10 mouse cellular contexts compared by ENCODE assay signal in genomic region chr2:30918780-30919329, GRCm38 (mm10). TPM values are rescaled to one million over a fixed set of nuclear protein-coding genes. Genes with fewer than 3 reads are reported as not detected.
DNase-seq lines count a peak whose midpoint lies in the region; ATAC-seq lines count a peak whose summit lies in the region.
"Had no signal": no experiment of that assay in that cellular context is flagged by ENCODE, and none has a peak within 500 bp of the region (broad histone marks: within the 10 kb centered on the region; RNA-seq: fewer than 3 reads in every experiment).

No protein-coding gene starts in this region.

- H3K4me1 ChIP-seq in heart, embryonic 13.5 days = peaks cover 33% of the 10 kb centered on the region
- no peaks in the 10 kb centered on the region for H3K4me1 ChIP-seq in neural tube, embryonic 15.5 days
- peaks cover 9% of the 10 kb centered on the region for H3K4me1 ChIP-seq in intestine, embryonic 14.5 days (replicated peaks; ENCODE audit: control insufficient read depth, insufficient read depth, low read length)
- H3K4me1 ChIP-seq in stomach, embryonic 16.5 days (ENCODE audit: control insufficient read depth, insufficient read depth, low read length) = peaks cover 21% of the 10 kb centered on the region

- intact Hi-C loops in heart, postnatal 25 days (cut with DNase I) = no loop called here

- peak overlapping the region; percentile 29; the same call in 1 of the 2 replicates for H3K9ac ChIP-seq in heart, embryonic 13.5 days
- H3K9ac ChIP-seq in neural tube, embryonic 15.5 days (replicated peaks) = no peak overlapping the region
- no peak overlapping the region for H3K9ac ChIP-seq in intestine, embryonic 14.5 days (ENCODE audit: low read length)
- 0 out of 2 replicates have a peak overlapping the region, but pooled peaks have one; percentile 16 for H3K9ac ChIP-seq in stomach, embryonic 16.5 days (ENCODE audit: low read length)

- H3K27ac ChIP-seq in heart, embryonic 13.5 days (replicated peaks) = peak overlapping the region; percentile 65
- no peak overlapping the region for H3K27ac ChIP-seq in neural tube, embryonic 15.5 days (replicated peaks)
- H3K27ac ChIP-seq in intestine, embryonic 14.5 days (ENCODE audit: low read depth) = no peak overlapping the region
- H3K27ac ChIP-seq in stomach, embryonic 16.5 days (ENCODE audit: low read length) = peak overlapping the region; percentile 81

- no peak overlapping the region for H3K4me3 ChIP-seq in heart, embryonic 13.5 days
- H3K4me3 ChIP-seq in neural tube, embryonic 15.5 days (replicated peaks) = no peak overlapping the region
- H3K4me3 ChIP-seq in intestine, embryonic 14.5 days (ENCODE audit: low read depth, low read length) = no peak overlapping the region
- H3K4me3 ChIP-seq in stomach, embryonic 16.5 days (replicated peaks; ENCODE audit: low read length) = no peak overlapping the region

- no peak; the same call in 1 of the 2 replicates for ATAC-seq in heart, embryonic 13.5 days (ENCODE audit: extremely low read depth, insufficient number of reproducible peaks, low FRiP score, low TSS enrichment)
- no peak for ATAC-seq in neural tube, embryonic 15.5 days (ENCODE audit: low FRiP score)
- ATAC-seq in intestine, embryonic 14.5 days (replicated peaks; ENCODE audit: low FRiP score, low TSS enrichment, low read depth) = peak; percentile 44; the same call in 1 of the 2 replicates
- ATAC-seq in stomach, embryonic 16.5 days (ENCODE audit: insufficient read depth, low FRiP score) = peak; percentile 82; the same call in 1 of the 2 replicates
- ATAC-seq in CD4-positive, CD25-positive, alpha-beta regulatory T cell, adult 4 months = no peak
- ATAC-seq in erythroid progenitor cell, adult 5-6 weeks (replicated peaks; ENCODE audit: low FRiP score, poor library complexity, severe bottlenecking) = no peak

- H3K4me2 ChIP-seq in heart, embryonic 13.5 days = no peak overlapping the region
- no peak overlapping the region for H3K4me2 ChIP-seq in neural tube, embryonic 15.5 days
- H3K4me2 ChIP-seq in intestine, embryonic 14.5 days (ENCODE audit: low read length) = no peak overlapping the region
- H3K4me2 ChIP-seq in stomach, embryonic 16.5 days (ENCODE audit: low read depth, low read length) = no peak overlapping the region

- 22% methylated on average over 8 of the region's 8 CpGs for WGBS in heart, embryonic 13.5 days
- 70% methylated on average over 8 of the region's 8 CpGs for WGBS in neural tube, embryonic 15.5 days
- 32% methylated on average over 8 of the region's 8 CpGs for WGBS in intestine, embryonic 14.5 days
- 32% methylated on average over 8 of the region's 8 CpGs for WGBS in stomach, embryonic 16.5 days

- DNase-seq in heart, postnatal 25 days (ENCODE audit: low spot score) = no peak
- peak; percentile 31 for DNase-seq in neural tube, embryonic 10.5 days (ENCODE audit: extremely low spot score, low spot score)
- DNase-seq in intestine, embryonic 14.5 days (ENCODE audit: low spot score) = no peak
- DNase-seq: cerebellum, postnatal 25 days; gastrocnemius, postnatal 14 days had no signal

- H3K36me3 ChIP-seq in heart, embryonic 13.5 days = no peaks in the 10 kb centered on the region
- no peaks in the 10 kb centered on the region for H3K36me3 ChIP-seq in neural tube, embryonic 15.5 days
- H3K36me3 ChIP-seq in intestine, embryonic 14.5 days (ENCODE audit: control insufficient read depth, insufficient read depth, low read length) = no peaks in the 10 kb centered on the region
- H3K36me3 ChIP-seq in stomach, embryonic 16.5 days (ENCODE audit: control insufficient read depth, insufficient read depth, low read length) = no peaks in the 10 kb centered on the region

- H3K27me3 ChIP-seq in heart, embryonic 13.5 days (replicated peaks) = no peaks in the 10 kb centered on the region; the same call in 1 of the 2 replicates
- H3K27me3 ChIP-seq in neural tube, embryonic 15.5 days (replicated peaks) = no peaks in the 10 kb centered on the region
- H3K27me3 ChIP-seq in intestine, embryonic 14.5 days (replicated peaks; ENCODE audit: control insufficient read depth, insufficient read depth, low read length) = no peaks in the 10 kb centered on the region
- H3K27me3 ChIP-seq in stomach, embryonic 16.5 days (ENCODE audit: control insufficient read depth, insufficient read depth, low read length) = no peaks in the 10 kb centered on the region

- no peaks in the 10 kb centered on the region for H3K9me3 ChIP-seq in heart, embryonic 13.5 days
- H3K9me3 ChIP-seq in neural tube, embryonic 15.5 days (replicated peaks) = no peaks in the 10 kb centered on the region
- H3K9me3 ChIP-seq in intestine, embryonic 14.5 days (ENCODE audit: control insufficient read depth, low read length) = no peaks in the 10 kb centered on the region
- no peaks in the 10 kb centered on the region for H3K9me3 ChIP-seq in stomach, embryonic 16.5 days (replicated peaks; ENCODE audit: control insufficient read depth, low read length)

RNA-seq across cellular contexts. Expression of gene Ptges, which starts 10.8 kb away (rescaled TPM):
- 2.3 and 5.0 TPM in 2 replicates for polyA plus RNA-seq in heart, embryonic 13.5 days (2015; fragmentation: Nextera tagmentation; extraction: Ambion mirVana)
- total RNA-seq in heart, postnatal 25 days (2021) = 1 to 10 TPM; 2.3 to 2.7 TPM
- 3.6 and 4.0 TPM in 2 replicates for polyA plus RNA-seq in neural tube, embryonic 15.5 days (2015; fragmentation: Nextera tagmentation; extraction: Ambion mirVana)
- polyA plus RNA-seq in intestine, embryonic 14.5 days (2014; fragmentation: Nextera tagmentation; extraction: Ambion mirVana) = 3.7 and 4.5 TPM in 2 replicates
- polyA plus RNA-seq in stomach, embryonic 16.5 days (2015; fragmentation: Nextera tagmentation; extraction: Ambion mirVana) = 10.3 and 13.0 TPM in 2 replicates
- polyA plus RNA-seq in CD4-positive, CD25-positive, alpha-beta regulatory T cell, adult 4 months (2017; shearing (Covaris generic)) = not detected
- not detected in 2 replicates for total RNA-seq in erythroid progenitor cell, adult 5-6 weeks (2015; ENCODE audit: low replicate concordance)
- 0.77 and 12.5 TPM in 2 replicates for total RNA-seq in erythroid progenitor cell, adult 5-6 weeks (2017; ENCODE audit: low replicate concordance)

RNA-seq across cellular contexts. Expression of gene Tor1b, which starts 33.9 kb away (rescaled TPM):
- 23.3 and 24.3 TPM in 2 replicates for polyA plus RNA-seq in heart, embryonic 13.5 days (2015; fragmentation: Nextera tagmentation; extraction: Ambion mirVana)
- total RNA-seq in heart, postnatal 25 days (2021) = 10 to 100 TPM; 22.8 to 25.6 TPM
- 17.3 and 20.2 TPM in 2 replicates for polyA plus RNA-seq in neural tube, embryonic 15.5 days (2015; fragmentation: Nextera tagmentation; extraction: Ambion mirVana)
- 29.1 and 32.0 TPM in 2 replicates for polyA plus RNA-seq in intestine, embryonic 14.5 days (2014; fragmentation: Nextera tagmentation; extraction: Ambion mirVana)
- polyA plus RNA-seq in stomach, embryonic 16.5 days (2015; fragmentation: Nextera tagmentation; extraction: Ambion mirVana) = 33.6 and 34.8 TPM in 2 replicates
- polyA plus RNA-seq in CD4-positive, CD25-positive, alpha-beta regulatory T cell, adult 4 months (2017; shearing (Covaris generic)) = 10 to 100 TPM; 24.5 to 25.6 TPM
- total RNA-seq in erythroid progenitor cell, adult 5-6 weeks (2015; ENCODE audit: low replicate concordance) = 18.0 TPM in 2 replicates
- 17.2 and 25.7 TPM in 2 replicates for total RNA-seq in erythroid progenitor cell, adult 5-6 weeks (2017; ENCODE audit: low replicate concordance)

RNA-seq across cellular contexts. Expression of gene Tor1a, which starts 48.9 kb away (rescaled TPM):
- polyA plus RNA-seq in heart, embryonic 13.5 days (2015; fragmentation: Nextera tagmentation; extraction: Ambion mirVana) = 54.9 and 55.1 TPM in 2 replicates
- 10 to 100 TPM; 11.2 to 12.2 TPM for total RNA-seq in heart, postnatal 25 days (2021)
- polyA plus RNA-seq in neural tube, embryonic 15.5 days (2015; fragmentation: Nextera tagmentation; extraction: Ambion mirVana) = 89.5 and 93.2 TPM in 2 replicates
- polyA plus RNA-seq in intestine, embryonic 14.5 days (2014; fragmentation: Nextera tagmentation; extraction: Ambion mirVana) = 69.4 and 69.6 TPM in 2 replicates
- 70.0 and 75.1 TPM in 2 replicates for polyA plus RNA-seq in stomach, embryonic 16.5 days (2015; fragmentation: Nextera tagmentation; extraction: Ambion mirVana)
- polyA plus RNA-seq in CD4-positive, CD25-positive, alpha-beta regulatory T cell, adult 4 months (2017; shearing (Covaris generic)) = 10 to 100 TPM; 66.2 to 86.1 TPM
- total RNA-seq in erythroid progenitor cell, adult 5-6 weeks (2015; ENCODE audit: low replicate concordance) = 15.9 and 24.7 TPM in 2 replicates
- total RNA-seq in erythroid progenitor cell, adult 5-6 weeks (2017; ENCODE audit: low replicate concordance) = 42.1 and 45.1 TPM in 2 replicates

Comparison
In these comparisons a context has a peak if more than half of its experiments do, and no peak if none do; other contexts are left out.
1. ATAC-seq: peak in intestine, embryonic 14.5 days (single experiment) and stomach, embryonic 16.5 days (single experiment); none in heart, embryonic 13.5 days (single experiment), neural tube, embryonic 15.5 days (single experiment), CD4-positive, CD25-positive, alpha-beta regulatory T cell, adult 4 months (single experiment) and erythroid progenitor cell, adult 5-6 weeks (single experiment).
2. H3K27ac ChIP-seq: peak in heart, embryonic 13.5 days (single experiment) and stomach, embryonic 16.5 days (single experiment); none in neural tube, embryonic 15.5 days (single experiment) and intestine, embryonic 14.5 days (single experiment).
3. H3K9ac ChIP-seq: peak in heart, embryonic 13.5 days (single experiment) and stomach, embryonic 16.5 days (single experiment); none in neural tube, embryonic 15.5 days (single experiment) and intestine, embryonic 14.5 days (single experiment).